Mouse (Mus musculus) liver, embryonic 13.5 days (tissue): ENCODE results near the gene Pkdcc. TPM values are rescaled to one million over a fixed set of nuclear protein-coding genes. Genes with fewer than 3 reads are reported as not detected.

ENCODE experiments used
- ATAC-seq: fragments of 200-750 bp; cut with Nextera tagmentation; 2 replicates; pipeline ENCODE4 v1.8.0; 2017; ENCODE audit warnings: low read depth, mild to moderate bottlenecking, moderate number of reproducible peaks, moderate library complexity
- DNase-seq: peaks from one replicate; pipeline ENCODE4 v3.0.0; 2022
- H3K27ac ChIP-seq: fragments of 300-500 bp; sonication (generic); 2 replicates; pipeline ENCODE4 v1.5.1; 2015; ENCODE audit warnings: moderate library complexity, mild to moderate bottlenecking, inconsistent platforms
- H3K27me3 ChIP-seq: fragments of 300-500 bp; sonication (generic); 2 replicates; pipeline ENCODE4 v1.6.1; 2015; ENCODE audit warnings: mild to moderate bottlenecking, inconsistent platforms
- H3K36me3 ChIP-seq: fragments of 300-500 bp; sonication (generic); 2 replicates; pipeline ENCODE4 v1.6.1; 2015; ENCODE audit warnings: mild to moderate bottlenecking, inconsistent platforms
- H3K4me1 ChIP-seq: fragments of 300-500 bp; sonication (generic); replicated peaks from 2 replicates; pipeline ENCODE4 v1.6.1; 2015; ENCODE audit warnings: inconsistent platforms
- H3K4me2 ChIP-seq: fragments of 300-500 bp; sonication (generic); 2 replicates; pipeline ENCODE4 v1.6.1; 2015; ENCODE audit warnings: inconsistent platforms, mild to moderate bottlenecking, moderate library complexity
- H3K4me3 ChIP-seq: fragments of 300-500 bp; sonication (generic); replicated peaks from 2 replicates; pipeline ENCODE4 v1.5.1; 2015; ENCODE audit warnings: mild to moderate bottlenecking, inconsistent platforms
- H3K9ac ChIP-seq: fragments of 300-500 bp; sonication (generic); 2 replicates; pipeline ENCODE4 v1.6.1; 2015; ENCODE audit warnings: mild to moderate bottlenecking, inconsistent platforms
- H3K9me3 ChIP-seq: fragments of 300-500 bp; sonication (generic); replicated peaks from 2 replicates; pipeline ENCODE4 v1.6.1; 2016; ENCODE audit warnings: inconsistent platforms
- WGBS: fragments of 180-500 bp; shearing (Covaris S2); methylation state at CpG from one replicate; pipeline ENCODE4 v1.1.7; 2015; ENCODE audit not compliant: insufficient replicate concordance; 5-methylcytosine and 5-hydroxymethylcytosine counted together
- polyA plus RNA-seq: library from polyadenylated mRNA; unstranded; fragments of >200 nt; fragmentation: Nextera tagmentation; extraction: Ambion mirVana; gene quantifications from 2 replicates; pipeline ENCODE4 v1.2.1, GENCODE M21; 2015

Pkdcc gene
- polyA plus RNA-seq, 1 experiment from 2014 or later = 3.5 TPM

DNA sequence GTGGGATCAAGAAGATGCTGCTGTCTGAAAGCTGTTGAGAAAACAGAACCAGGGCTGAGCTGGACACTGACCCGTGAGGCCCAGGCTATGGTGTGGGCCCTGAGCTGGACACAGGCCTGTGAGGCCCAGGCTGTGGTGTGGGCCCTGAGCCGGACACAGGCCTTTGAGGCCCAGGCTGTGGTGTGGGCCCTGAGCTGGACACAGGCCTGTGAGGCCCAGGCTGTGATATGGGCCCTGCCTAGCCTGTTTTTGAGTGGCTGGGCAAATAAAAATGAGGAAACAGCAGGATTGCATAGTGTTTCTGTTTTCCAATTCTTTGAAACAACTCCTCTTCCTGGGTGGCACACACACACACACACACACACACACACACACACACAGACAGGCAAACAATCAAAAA is 2.7 kb upstream of the Pkdcc start:
- H3K36me3 ChIP-seq = no peaks in the 10 kb centered on the region
- peak overlapping the region; percentile 77 for H3K27ac ChIP-seq
- 59% methylated on average over 2 of the region's 2 CpGs for WGBS
- peaks cover 44% of the 10 kb centered on the region for H3K27me3 ChIP-seq
- H3K4me2 ChIP-seq = no peak overlapping the region
- peak overlapping the region; percentile 4; the same call in 1 of the 2 replicates for H3K9ac ChIP-seq
- no peak overlapping the region for H3K4me3 ChIP-seq
- peaks cover 26% of the 10 kb centered on the region for H3K4me1 ChIP-seq
- DNase-seq (no peak), ATAC-seq (no peak)
- no peaks in the 10 kb centered on the region for H3K9me3 ChIP-seq

DNA sequence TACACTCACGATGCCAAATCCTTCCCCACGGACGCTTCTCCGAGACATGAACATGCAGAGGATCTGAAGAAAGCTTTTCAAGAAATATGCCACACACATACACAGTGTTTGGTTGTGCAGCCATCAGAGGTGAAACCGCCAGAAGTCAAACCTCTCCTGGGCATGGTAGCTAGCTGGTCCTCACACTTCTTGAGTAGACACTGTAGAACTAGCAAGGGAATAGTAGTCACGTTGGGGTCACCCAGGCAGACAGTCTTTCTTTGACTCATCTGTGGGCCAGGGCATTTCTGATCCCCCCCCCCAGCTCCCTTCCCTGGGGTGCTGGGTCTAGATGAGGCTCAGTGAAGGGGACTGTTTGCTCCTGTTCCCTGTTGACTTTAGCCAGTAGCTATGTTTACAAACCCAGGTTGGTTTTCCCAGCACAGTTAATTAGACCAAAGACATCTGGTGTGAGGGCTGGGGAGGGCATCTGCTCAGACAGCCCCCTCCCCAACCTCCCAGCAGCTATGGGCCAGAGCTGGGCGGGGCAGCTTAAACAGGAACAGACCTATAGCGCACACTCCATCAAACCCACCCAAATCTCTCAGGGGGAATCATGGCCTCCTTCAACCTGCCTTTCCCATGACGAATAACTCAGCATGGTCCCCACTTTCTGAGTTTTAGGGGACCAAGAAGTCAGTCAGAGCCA is 1.7 kb upstream of the Pkdcc start:
- DNase-seq (no peak), ATAC-seq (peak; percentile 27)
- Histone ChIP-seq H3K36me3 (no peaks in the 10 kb centered on the region), H3K4me1 (peaks cover 35% of the 10 kb centered on the region), H3K4me3 (peak overlapping the region; percentile 65), H3K9ac (peak overlapping the region; percentile 9; the same call in 1 of the 2 replicates), H3K4me2 (peak overlapping the region; percentile 66), H3K27me3 (peaks cover 50% of the 10 kb centered on the region), H3K9me3 (no peaks in the 10 kb centered on the region), H3K27ac (peak overlapping the region; percentile 77)
- 55% methylated on average over 9 of the region's 9 CpGs for WGBS

DNA sequence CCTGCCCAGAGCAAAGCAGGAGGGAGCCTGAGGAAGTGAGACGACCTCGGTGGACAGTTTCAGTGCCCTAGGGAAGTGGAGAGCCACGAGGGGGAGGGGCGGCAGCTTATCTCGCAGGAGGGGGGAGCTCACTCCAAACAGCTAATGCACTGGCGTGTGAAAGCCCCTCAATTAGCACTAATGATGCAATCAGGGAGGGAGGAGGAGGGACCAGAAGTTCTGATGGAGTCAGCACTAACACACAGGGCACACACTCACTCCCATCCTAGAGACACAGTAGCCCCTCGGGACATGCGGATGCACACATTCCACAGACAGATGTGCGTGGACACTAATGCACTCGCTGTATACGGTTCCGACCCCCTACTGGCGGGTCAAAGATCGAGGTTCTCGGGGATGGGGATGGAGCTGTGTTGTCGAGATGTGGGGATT is 915 bp upstream of the Pkdcc start:
- H3K4me1 ChIP-seq = peaks cover 43% of the 10 kb centered on the region
- peak overlapping the region; percentile 77 for H3K27ac ChIP-seq
- WGBS = 1% methylated on average over 16 of the region's 16 CpGs
- ATAC-seq (peak; percentile 24), DNase-seq (peak; percentile 22)
- peak overlapping the region; percentile 65 for H3K4me3 ChIP-seq
- peaks cover 50% of the 10 kb centered on the region for H3K27me3 ChIP-seq
- H3K4me2 ChIP-seq = peak overlapping the region; percentile 66
- H3K36me3 ChIP-seq = no peaks in the 10 kb centered on the region
- peak overlapping the region; percentile 64; the same call in 1 of the 2 replicates for H3K9ac ChIP-seq
- no peaks in the 10 kb centered on the region for H3K9me3 ChIP-seq

DNA sequence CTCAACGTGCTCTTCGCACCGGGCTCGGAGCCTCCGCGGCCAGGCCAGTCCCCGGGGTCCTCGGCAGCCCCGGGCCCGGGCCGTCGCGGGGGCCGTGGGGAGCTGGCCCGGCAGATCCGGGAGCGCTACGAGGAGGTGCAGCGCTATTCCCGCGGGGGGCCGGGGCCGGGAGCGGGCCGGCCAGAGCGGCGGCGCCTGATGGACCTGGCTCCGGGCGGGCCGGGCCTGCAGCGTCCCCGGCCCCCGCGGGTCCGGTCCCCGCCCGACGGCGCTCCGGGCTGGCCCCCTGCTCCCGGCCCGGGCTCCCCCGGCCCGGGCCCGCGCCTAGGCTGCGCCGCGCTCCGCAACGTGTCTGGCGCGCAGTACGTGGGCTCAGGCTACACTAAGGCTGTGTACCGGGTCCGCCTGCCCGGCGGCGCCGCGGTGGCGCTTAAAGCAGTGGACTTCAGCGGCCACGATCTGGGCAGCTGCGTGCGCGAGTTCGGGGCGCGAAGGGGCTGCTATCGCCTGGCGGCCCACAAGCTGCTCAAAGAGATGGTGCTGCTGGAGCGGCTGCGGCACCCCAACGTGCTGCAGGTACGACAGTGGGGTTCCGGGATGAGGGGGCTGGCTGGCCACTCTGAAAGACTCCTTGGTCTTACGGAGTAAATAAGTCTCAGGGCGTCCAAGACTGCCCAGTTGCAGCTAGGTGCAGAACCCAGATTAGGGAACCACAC is 595 bp downstream of the Pkdcc start:
- peak overlapping the region; percentile 29 for H3K27ac ChIP-seq
- H3K4me3 ChIP-seq = peak overlapping the region; percentile 65
- no peaks in the 10 kb centered on the region for H3K9me3 ChIP-seq
- H3K27me3 ChIP-seq = peaks cover 50% of the 10 kb centered on the region
- H3K4me1 ChIP-seq = peaks cover 49% of the 10 kb centered on the region
- 1% methylated on average over 78 of the region's 80 CpGs for WGBS
- no peaks in the 10 kb centered on the region; the same call in 1 of the 2 replicates for H3K36me3 ChIP-seq
- H3K4me2 ChIP-seq = peak overlapping the region; percentile 66
- H3K9ac ChIP-seq = peak overlapping the region; percentile 75
- ATAC-seq (no peak), DNase-seq (no peak)

DNA sequence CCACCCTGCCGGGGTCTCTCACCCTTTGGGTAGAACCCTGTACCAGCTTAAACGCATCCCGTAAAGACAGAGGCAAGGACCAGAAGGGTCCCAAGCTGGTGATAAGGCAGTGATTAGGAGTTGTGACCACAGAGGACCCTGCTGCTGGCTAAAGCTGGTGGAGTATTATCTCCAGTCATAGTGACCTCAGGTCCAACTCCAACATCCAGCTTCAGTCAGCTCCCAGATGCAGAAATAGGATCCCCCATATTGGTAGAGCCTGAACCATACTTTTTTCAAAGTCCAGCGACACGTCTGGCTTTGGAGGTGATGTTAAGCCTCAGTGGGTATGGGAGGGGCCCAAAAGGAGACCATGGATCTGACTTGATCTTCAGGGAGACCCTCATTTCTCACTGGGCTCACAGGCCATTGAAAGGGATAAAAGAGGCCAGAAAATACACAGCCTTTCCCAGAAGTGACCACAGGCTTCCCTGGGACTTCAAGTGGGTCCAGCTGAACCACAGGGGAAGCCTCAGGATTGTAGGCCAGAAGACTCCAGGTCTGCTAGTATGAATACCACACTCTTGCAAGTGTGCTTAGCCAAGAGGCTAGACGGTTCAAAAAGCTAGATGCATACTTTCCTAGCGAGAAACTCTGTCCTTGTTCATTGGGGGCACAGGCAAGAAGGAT is 1.3 kb downstream of the Pkdcc start:
- H3K27me3 ChIP-seq = peaks cover 50% of the 10 kb centered on the region
- H3K4me1 ChIP-seq = peaks cover 54% of the 10 kb centered on the region
- H3K4me3 ChIP-seq = peak overlapping the region; percentile 65
- no peaks in the 10 kb centered on the region; the same call in 1 of the 2 replicates for H3K36me3 ChIP-seq
- H3K9me3 ChIP-seq = no peaks in the 10 kb centered on the region
- H3K9ac ChIP-seq = peak overlapping the region; percentile 75
- no peak for DNase-seq
- 23% methylated on average over 7 of the region's 7 CpGs for WGBS
- ATAC-seq = no peak
- H3K4me2 ChIP-seq = peak overlapping the region; percentile 66
- H3K27ac ChIP-seq = no peak overlapping the region

DNA sequence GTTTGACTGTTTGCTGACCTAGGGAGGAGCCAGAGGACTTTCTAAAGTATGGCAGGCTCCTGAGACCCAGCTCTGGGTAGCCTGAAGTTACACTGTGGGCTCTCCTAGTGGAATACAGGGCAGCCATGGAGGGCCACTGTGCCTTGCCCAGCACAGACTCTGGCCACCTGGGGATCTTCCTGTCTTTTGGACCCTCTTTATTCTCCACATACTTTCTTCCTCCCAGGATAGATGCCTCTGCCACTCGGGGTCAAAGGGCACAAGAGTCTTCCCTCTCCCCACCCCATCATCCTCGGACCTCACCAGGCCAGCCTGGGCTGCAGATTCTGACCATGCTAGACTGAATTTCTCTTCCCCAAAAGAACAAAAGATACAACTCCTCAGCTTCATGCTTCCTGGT is 3.1 kb downstream of the Pkdcc start:
- Histone ChIP-seq H3K27me3 (peaks cover 48% of the 10 kb centered on the region), H3K27ac (no peak overlapping the region), H3K4me2 (peak overlapping the region; percentile 66), H3K4me3 (peak overlapping the region; percentile 65; the same call in 1 of the 2 replicates), H3K9me3 (no peaks in the 10 kb centered on the region), H3K4me1 (peaks cover 54% of the 10 kb centered on the region), H3K9ac (peak overlapping the region; percentile 75), H3K36me3 (peaks cover 13% of the 10 kb centered on the region; the same call in 1 of the 2 replicates)
- WGBS = 33% methylated on average over 2 of the region's 2 CpGs
- DNase-seq (no peak), ATAC-seq (no peak)

DNA sequence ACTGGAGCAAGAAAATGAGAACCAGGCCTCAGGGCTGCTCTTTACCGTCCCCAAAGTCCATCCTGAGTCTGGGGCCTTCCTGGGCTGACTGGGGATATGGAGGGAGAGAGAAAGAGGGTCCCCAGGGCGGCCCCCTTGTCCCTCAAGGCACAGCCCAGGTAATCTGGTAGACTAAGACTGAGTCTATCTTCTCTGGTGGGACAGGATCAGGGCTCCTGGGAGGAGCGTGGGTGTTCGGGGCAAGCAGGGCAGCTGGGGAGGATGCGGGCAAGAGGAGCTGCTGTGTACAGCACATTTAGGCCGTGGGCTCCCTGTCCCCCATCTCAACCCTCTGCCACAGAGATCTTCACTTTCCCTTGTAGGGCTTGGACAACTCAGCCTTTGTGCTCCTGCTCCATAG is 3.6 kb downstream of the Pkdcc start:
- Histone ChIP-seq H3K36me3 (peaks cover 15% of the 10 kb centered on the region; the same call in 1 of the 2 replicates), H3K27ac (peak overlapping the region; percentile 29; the same call in 1 of the 2 replicates), H3K4me2 (peak overlapping the region; percentile 66), H3K9me3 (no peaks in the 10 kb centered on the region), H3K4me3 (no peak overlapping the region), H3K4me1 (peaks cover 49% of the 10 kb centered on the region), H3K9ac (peak overlapping the region; percentile 75), H3K27me3 (peaks cover 43% of the 10 kb centered on the region)
- 48% methylated on average over 6 of the region's 6 CpGs for WGBS
- no peak for ATAC-seq
- DNase-seq = no peak

DNA sequence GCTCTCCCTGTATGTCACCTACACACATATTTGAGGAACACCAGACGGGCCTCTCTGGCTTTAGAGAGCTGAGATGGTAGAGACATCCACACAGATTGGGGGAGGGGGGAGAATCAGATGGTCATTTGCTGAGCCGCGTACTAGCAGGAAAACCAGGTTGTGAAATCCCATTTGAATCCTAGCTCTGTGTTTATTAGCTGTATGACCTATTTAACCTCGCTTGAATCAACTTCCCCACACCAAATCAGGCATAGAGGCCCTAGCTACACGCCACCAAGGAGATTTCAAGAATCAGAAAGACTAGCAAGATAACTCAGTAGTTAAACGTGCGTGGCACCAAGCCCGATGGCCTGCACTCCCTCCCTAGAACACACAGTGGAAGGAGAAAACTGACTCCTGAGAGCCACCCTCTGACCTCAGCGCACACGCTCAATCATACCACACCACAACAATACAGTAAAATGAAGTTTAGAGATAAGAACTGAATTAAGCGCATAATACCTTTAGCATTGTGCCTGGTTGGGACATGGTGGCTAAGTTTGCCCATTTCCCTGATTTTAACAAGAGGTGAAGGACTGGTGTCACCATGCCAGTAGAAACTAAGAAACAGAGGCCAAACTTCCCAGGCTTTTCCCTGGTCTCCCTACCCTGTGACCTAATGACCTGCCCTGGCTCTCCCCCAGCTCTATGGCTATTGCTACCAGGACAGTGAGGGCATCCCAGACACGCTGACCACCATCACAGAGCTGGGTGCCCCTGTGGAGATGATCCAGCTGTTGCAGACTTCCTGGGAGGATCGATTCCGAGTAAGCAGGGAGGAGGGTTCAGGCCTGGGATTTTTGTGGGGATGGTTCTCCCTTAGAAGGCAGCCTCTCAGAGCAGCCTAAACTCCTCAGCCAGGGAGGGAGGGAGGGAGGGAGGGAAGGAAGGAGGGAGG is 4.5 kb downstream of the Pkdcc start:
- H3K4me1 ChIP-seq = peaks cover 47% of the 10 kb centered on the region
- WGBS = 54% methylated on average over 14 of the region's 14 CpGs
- H3K36me3 ChIP-seq = peaks cover 22% of the 10 kb centered on the region
- H3K4me3 ChIP-seq = no peak overlapping the region
- no peak overlapping the region for H3K9ac ChIP-seq
- DNase-seq (no peak), ATAC-seq (no peak)
- peak overlapping the region; percentile 66; the same call in 1 of the 2 replicates for H3K4me2 ChIP-seq
- H3K27me3 ChIP-seq = peaks cover 34% of the 10 kb centered on the region
- H3K9me3 ChIP-seq = no peaks in the 10 kb centered on the region
- H3K27ac ChIP-seq = 0 out of 2 replicates have a peak overlapping the region, but pooled peaks have one; percentile 29

DNA sequence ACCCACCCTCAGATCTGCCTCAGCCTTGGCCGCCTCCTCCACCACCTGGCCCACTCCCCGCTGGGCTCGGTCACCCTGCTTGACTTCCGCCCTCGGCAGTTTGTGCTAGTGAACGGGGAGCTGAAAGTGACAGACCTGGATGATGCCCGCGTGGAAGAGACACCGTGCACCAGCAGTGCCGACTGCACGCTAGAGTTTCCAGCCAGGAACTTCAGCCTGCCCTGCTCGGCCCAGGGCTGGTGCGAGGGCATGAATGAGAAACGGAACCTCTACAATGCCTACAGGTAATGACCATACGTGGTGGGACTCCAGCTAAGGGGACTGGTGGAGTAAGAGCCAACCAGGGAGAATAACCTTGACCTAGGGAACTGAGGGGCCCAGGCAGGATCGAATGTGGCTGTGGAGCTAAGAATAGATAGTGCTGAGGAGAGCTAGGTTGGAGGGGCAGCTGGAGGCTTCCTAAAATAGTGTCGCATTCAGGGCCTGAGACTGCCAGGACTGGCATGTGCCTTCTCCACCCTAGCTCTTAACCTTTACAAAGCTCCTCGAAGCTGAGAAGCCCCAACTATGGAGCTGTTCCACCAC is 6.0 kb downstream of the Pkdcc start:
- Histone ChIP-seq H3K27me3 (peaks cover 20% of the 10 kb centered on the region), H3K4me3 (no peak overlapping the region), H3K36me3 (peaks cover 23% of the 10 kb centered on the region), H3K4me1 (peaks cover 47% of the 10 kb centered on the region), H3K9ac (no peak overlapping the region), H3K4me2 (no peak overlapping the region), H3K27ac (no peak overlapping the region), H3K9me3 (no peaks in the 10 kb centered on the region)
- DNase-seq (no peak), ATAC-seq (no peak)
- 72% methylated on average over 18 of the region's 18 CpGs for WGBS
